Mouse (Mus musculus): ENCODE measurements around the gene Tmem204. TPM values are rescaled to one million over a fixed set of nuclear protein-coding genes. Genes with fewer than 3 reads are reported as not detected.

The Tmem204 gene
- polyA plus RNA-seq, 1 experiment, result not detected

DNA sequence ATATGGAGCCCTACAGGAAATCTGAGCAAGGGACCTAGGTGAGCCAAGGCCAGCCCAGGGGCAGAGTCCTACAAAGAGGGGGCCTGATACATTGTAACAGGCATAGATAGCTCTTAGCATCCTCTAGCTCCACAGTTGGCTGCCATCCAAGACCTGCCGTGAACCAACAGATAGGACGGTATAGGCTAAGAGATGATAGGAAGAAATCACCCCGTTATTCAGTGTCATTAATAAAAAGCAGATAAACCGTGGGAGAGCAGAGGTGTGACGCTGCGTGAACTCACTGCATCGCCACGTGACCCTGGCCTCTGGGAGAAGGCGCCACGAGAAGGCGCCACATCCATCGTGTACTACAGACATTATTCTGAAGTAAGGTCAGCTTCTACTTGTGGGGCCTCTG is 19.5 kb downstream of the Tmem204 start:
- no peak for TF ChIP-seq GATA1 (IDR thresholded peaks at IDR 0.05; ENCODE audit: low read length)

DNA sequence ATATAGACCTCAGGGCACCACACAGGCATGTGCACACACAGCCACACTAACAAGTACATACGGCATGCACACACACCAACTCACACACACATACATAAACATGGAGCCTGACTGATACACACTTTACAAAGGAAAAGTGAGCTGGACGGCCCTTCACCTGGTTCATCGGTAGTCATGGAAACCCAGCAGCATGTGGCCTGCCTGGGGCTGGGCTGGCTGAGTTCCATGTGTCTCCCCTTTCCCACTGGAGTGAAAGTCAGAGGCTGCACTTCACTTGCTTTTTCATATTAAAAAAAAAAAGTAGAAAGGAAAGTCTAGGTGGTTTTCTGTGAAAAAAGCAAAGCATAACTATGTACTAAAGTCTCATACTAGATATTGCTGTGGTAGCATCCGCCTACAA is 20.1 kb downstream of the Tmem204 start:
- TF ChIP-seq GATA1 (IDR thresholded peaks at IDR 0.05; ENCODE audit: low read length), result no peak

- TF ChIP-seq GATA1 (IDR thresholded peaks at IDR 0.05; ENCODE audit: low read length), result no peak
These were observed 26.4 kb downstream of the Tmem204 start for GRCm38 (mm10) chr17:25057041-25057440.

- TF ChIP-seq GATA1 (IDR thresholded peaks at IDR 0.05; ENCODE audit: low read length), result no peak
These were observed 30.1 kb downstream of the Tmem204 start for GRCm38 (mm10) chr17:25053274-25053673.

DNA sequence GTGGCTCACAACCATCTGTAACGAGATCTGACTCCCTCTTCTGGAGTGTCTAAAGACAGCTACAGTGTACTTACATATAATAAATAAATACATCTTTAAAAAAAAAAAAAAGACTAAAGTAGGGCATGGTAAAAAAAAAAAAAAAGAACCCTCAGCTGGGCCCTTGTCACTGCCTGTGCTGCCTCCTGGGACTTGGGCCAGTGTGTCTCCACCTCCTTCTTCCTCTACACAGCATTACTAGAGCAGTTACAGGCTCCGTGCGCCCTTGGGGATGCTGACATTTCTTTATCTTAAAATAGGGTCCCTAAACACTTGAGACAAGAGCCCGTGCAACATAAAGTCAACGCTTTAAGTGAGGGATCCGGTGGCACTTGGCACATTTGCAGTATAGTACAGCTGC is 36.2 kb downstream of the Tmem204 start:
- no peak for TF ChIP-seq GATA1 (IDR thresholded peaks at IDR 0.05; ENCODE audit: low read length)

DNA sequence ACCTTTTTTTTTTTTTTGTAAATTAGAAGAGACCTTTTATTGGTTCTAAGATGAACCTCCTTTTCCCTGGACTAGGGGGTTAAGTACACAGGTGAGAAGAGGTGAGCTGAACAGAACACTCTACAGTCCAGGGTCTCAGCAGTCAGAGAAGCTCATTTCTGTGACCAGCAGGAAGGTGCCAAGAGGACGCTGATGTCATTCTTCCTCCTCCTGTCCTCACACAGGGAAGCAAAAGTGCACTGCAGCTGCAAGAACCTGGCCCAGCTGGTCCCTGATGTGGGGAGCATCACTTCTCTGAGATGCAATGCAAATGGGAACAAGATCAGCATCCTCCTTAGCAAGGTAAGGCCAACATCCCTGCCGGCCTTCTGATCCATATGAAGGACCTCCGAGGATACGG is 38.1 kb downstream of the Tmem204 start:
- no peak for TF ChIP-seq GATA1 (IDR thresholded peaks at IDR 0.05; ENCODE audit: low read length)

DNA sequence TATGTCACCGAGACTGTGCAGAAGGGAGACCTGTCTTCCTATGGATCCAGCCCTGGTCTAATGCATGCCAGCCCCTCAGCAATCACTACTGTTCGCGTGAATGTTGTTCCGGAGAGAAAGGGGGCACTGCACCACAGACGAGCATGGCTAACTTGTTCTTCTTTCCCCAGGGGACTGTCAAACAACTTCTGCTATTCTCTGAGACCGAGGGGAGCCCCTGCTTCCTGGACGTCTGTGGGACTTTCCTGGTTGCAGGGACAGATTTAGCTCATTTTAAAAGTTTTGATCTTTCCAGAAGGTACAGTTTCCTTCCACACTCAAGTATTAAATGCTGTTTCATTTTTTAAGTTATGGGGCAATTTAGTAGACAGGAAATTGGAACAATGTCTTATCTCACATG is 38.5 kb downstream of the Tmem204 start:
- no peak for TF ChIP-seq GATA1 (IDR thresholded peaks at IDR 0.05; ENCODE audit: low read length)

- TF ChIP-seq GATA1 (IDR thresholded peaks at IDR 0.05; ENCODE audit: low read length), result no peak
These were observed 47.2 kb downstream of the Tmem204 start for GRCm38 (mm10) chr17:25036183-25036582.

GRCm38 (mm10) chr17:25016292-25017132 is 66.9 kb downstream of the Tmem204 start:
- no peak for TF ChIP-seq GATA1 (IDR thresholded peaks at IDR 0.05; ENCODE audit: low read length)

DNA sequence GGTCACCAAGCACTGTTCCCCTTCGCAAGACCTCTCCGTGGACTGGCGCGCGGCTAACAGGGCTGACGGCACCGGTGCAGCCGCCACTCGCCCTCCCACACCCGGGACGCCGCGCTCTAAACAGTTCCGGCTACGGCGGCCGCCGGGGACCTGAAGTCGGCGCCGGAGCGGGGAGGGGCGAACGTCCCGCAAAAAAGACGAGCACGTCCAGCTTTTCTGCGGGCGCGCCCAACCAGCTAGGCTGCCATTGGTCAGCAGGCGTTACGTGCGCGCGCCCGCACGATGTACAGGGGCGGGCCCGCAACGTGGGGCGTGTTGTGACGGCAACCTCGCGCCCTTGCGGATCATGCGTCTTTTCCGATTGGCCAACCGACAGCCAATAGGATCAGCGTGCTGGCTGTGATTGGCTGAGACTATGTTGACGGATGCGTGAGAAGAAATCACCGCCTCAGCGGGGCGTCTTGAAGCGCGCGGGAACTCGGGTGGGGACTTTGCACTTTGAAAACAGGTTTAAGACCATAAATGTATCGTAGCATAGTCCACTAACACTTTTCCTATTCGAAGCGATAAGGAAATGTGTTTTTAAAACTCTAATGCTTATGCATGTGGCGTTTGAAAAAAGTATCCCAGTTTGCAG is 67.6 kb downstream of the Tmem204 start, which contains the start of the genes Cramp1l and Ift140:
Gene Cramp1l (minus strand): TSS at position 134 of the 637 bp plus-strand sequence.
Gene Ift140 (plus strand): TSS at position 431 of the 637 bp plus-strand sequence.
- no peak for TF ChIP-seq GATA1 (IDR thresholded peaks at IDR 0.05; ENCODE audit: low read length)

GRCm38 (mm10) chr17:25014841-25015570 is 68.4 kb downstream of the Tmem204 start:
- no peak for TF ChIP-seq GATA1 (IDR thresholded peaks at IDR 0.05; ENCODE audit: low read length)

GRCm38 (mm10) chr17:25013606-25014501 is 69.5 kb downstream of the Tmem204 start:
- TF ChIP-seq GATA1 (IDR thresholded peaks at IDR 0.05; ENCODE audit: low read length), result no peak

Other genes starting within 250 kb of the Tmem204 start
- 27.1 and 44.6 TPM in 2 replicates for gene Hagh, start 243.4 kb downstream of the Tmem204 start, polyA plus RNA-seq (2012)
- 5.3 and 5.9 TPM in 2 replicates for gene Fahd1, start 233.2 kb downstream of the Tmem204 start, polyA plus RNA-seq (2012)
- gene Igfals, start 217.6 kb downstream of the Tmem204 start, polyA plus RNA-seq (2012), result 0.02 and 0.03 TPM in 2 replicates
- 61.9 and 127 TPM in 2 replicates for gene Nubp2, start 197.2 kb downstream of the Tmem204 start, polyA plus RNA-seq (2012)
- 37.1 and 46.2 TPM in 2 replicates for gene Spsb3, start 196.9 kb downstream of the Tmem204 start, polyA plus RNA-seq (2012)
- 35.4 and 42.9 TPM in 2 replicates for gene Eme2, start 188.5 kb downstream of the Tmem204 start, polyA plus RNA-seq (2012)
- gene Mrps34, start 188.5 kb downstream of the Tmem204 start, polyA plus RNA-seq (2012), result 151 and 160 TPM in 2 replicates
- gene Nme3, start 187.1 kb downstream of the Tmem204 start, polyA plus RNA-seq (2012), result 30.3 and 35.4 TPM in 2 replicates
- gene Mapk8ip3, start 146.6 kb downstream of the Tmem204 start, polyA plus RNA-seq (2012), result 24.7 and 30.8 TPM in 2 replicates
- 25.6 and 35.6 TPM in 2 replicates for gene Jpt2, start 122.9 kb downstream of the Tmem204 start, polyA plus RNA-seq (2012)
- gene Cramp1l, start 67.8 kb downstream of the Tmem204 start, polyA plus RNA-seq (2012), result 14.0 and 14.3 TPM in 2 replicates
- 10.6 and 15.1 TPM in 2 replicates for gene Ift140, start 67.5 kb downstream of the Tmem204 start, polyA plus RNA-seq (2012)
- 37.9 and 40.8 TPM in 2 replicates for gene Telo2, start 32.4 kb upstream of the Tmem204 start, polyA plus RNA-seq (2012)
- not detected in 2 replicates for gene Ptx4, start 37.2 kb upstream of the Tmem204 start, polyA plus RNA-seq (2012)
- 15.9 and 18.5 TPM in 2 replicates for gene Clcn7, start 49.8 kb upstream of the Tmem204 start, polyA plus RNA-seq (2012)
- not detected in 2 replicates for gene Ccdc154, start 78.9 kb upstream of the Tmem204 start, polyA plus RNA-seq (2012)
- 0.06 TPM in 1 of 2 replicates, not detected in the other for gene Gm38655, start 91.9 kb upstream of the Tmem204 start, polyA plus RNA-seq (2012)
- 39.1 and 54.8 TPM in 2 replicates for gene BC003965, start 101.0 kb upstream of the Tmem204 start, polyA plus RNA-seq (2012)
- 60.5 and 67.9 TPM in 2 replicates for gene Unkl, start 104.8 kb upstream of the Tmem204 start, polyA plus RNA-seq (2012)
- gene Gnptg, start 156.5 kb upstream of the Tmem204 start, polyA plus RNA-seq (2012), result 6.4 and 14.9 TPM in 2 replicates
- gene Tsr3, start 156.6 kb upstream of the Tmem204 start, polyA plus RNA-seq (2012), result 25.1 and 27.6 TPM in 2 replicates
- gene Baiap3, start 172.8 kb upstream of the Tmem204 start, polyA plus RNA-seq (2012), result 0.09 TPM in 1 of 2 replicates, not detected in the other
- gene Ube2i, start 191.0 kb upstream of the Tmem204 start, polyA plus RNA-seq (2012), result 421 and 607 TPM in 2 replicates
- not detected in 2 replicates for gene Prss34, start 214.8 kb upstream of the Tmem204 start, polyA plus RNA-seq (2012)
- gene Prss28, start 225.1 kb upstream of the Tmem204 start, polyA plus RNA-seq (2012), result not detected in 2 replicates
- gene Prss29, start 235.1 kb upstream of the Tmem204 start, polyA plus RNA-seq (2012), result not detected in 2 replicates

Measured in G1E-ER4 (cell line).